Mouse (Mus musculus) megakaryocyte, embryonic 14.5 days (primary cell): Measurements from ENCODE around the gene Kif11.

ENCODE experiments used
- FLI1 ChIP-seq: IDR thresholded peaks from 2 replicates; pipeline ENCODE4 v1.6.1; 2012; ENCODE audit warnings: low read length, inconsistent platforms, mixed read lengths
- GATA1 ChIP-seq: IDR thresholded peaks from 3 replicates; pipeline ENCODE4 v1.6.1; 2012; ENCODE audit warnings: mixed read lengths, low read length, inconsistent platforms, borderline replicate concordance

DNA sequence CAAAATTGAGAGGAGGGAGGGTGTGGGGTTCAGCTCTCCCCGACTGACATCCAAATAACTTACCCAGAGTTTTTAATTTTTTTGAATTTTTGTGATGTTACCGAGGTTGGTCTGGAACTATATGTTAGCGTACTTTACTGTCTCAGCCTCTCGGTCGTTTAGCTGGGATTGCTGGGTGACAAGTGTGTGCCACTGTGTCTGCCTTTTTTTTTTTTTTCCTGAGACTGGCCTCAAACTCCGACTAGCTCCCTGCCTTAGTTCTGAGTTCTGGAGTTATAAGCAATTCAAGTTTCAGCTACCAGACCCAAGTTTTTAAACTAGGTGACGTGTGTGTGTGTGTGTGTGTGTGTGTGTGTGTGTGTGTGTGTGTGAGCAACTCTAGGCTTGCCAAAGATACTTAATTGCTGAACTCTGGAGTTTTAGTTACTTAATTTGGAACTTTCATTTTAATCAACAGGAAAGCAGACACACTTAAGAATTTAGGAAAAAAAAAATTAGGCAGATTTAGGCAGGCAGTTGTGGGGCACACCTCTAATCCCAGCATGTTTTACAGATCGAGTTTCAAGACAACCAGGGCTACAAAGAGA lies 1.3 kb downstream of the Kif11 start:
- TF ChIP-seq GATA1 (no peak), FLI1 (no peak)
